Mouse (Mus musculus): ENCODE data around the gene Unk.

DNA sequence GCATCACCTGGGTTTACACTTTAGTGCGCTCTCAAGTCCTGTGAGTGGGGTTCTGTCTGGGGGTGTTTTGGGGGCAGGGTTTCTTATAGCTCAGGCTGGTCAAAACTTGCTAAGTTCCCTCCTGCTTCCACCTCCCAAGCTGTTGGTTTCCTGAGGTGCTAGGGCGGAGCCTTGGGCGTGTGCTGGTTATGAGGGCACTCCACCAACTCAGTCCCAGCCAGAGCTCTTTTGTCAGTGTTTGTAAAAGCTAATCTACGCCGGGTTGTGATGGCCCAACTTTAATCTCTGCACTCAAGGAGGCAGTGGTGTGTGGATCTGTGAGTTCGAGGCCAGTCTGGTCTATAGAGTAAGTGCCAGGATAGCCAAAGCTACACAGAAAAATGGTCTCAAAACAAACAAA lies 54.0 kb downstream of the Unk start:
- TF ChIP-seq CTCF (IDR thresholded peaks at IDR 0.05; ENCODE audit: low read depth, low read length) = no peak
- TF ChIP-seq GATA1 (IDR thresholded peaks at IDR 0.05; ENCODE audit: borderline replicate concordance, low read length) = no peak
- no peak for TF ChIP-seq TAL1 (conservative IDR thresholded peaks at IDR 0.05; ENCODE audit: low read depth, low read length)
- no peak for TF ChIP-seq POLR2AphosphoS5 (IDR thresholded peaks at IDR 0.05; ENCODE audit: insufficient replicate concordance, low read depth, low read length)
- TF ChIP-seq GATA2 (IDR thresholded peaks at IDR 0.05; ENCODE audit: borderline replicate concordance, low read depth, low read length) = no peak
